Mouse (Mus musculus) neural tube, embryonic 11.5 days (tissue): Measurements from ENCODE around the gene Dpp3. TPM values are rescaled to one million over a fixed set of nuclear protein-coding genes. Genes with fewer than 3 reads are reported as not detected.
A peak's percentile ranks its signal among the peaks of the same experiment; 100 is the strongest.
"Not testable (repeated sequence)": the region's sequence is repeated elsewhere in the genome, so short reads cannot be mapped to it uniquely, and the experiment has no call there.

ENCODE experiments used
- ATAC-seq: fragments of 200-750 bp; cut with Nextera tagmentation; 2 replicates; pipeline ENCODE4 v1.8.0; 2017; ENCODE audit warnings: moderate number of reproducible peaks, mild to moderate bottlenecking, moderate TSS enrichment, moderate library complexity; ENCODE audit not compliant: insufficient read depth, low FRiP score, low TSS enrichment
- DNase-seq: peaks from one replicate; pipeline ENCODE4 v3.0.0-alpha.2; 2015; ENCODE audit warnings: low spot score
- H3K27ac ChIP-seq: fragments of 300-500 bp; sonication (generic); 2 replicates; pipeline ENCODE4 v1.5.1; 2014; ENCODE audit warnings: low read depth, mild to moderate bottlenecking, low read length
- H3K27me3 ChIP-seq: fragments of 300-500 bp; sonication (generic); 2 replicates; pipeline ENCODE4 v1.6.1; 2014; ENCODE audit warnings: mild to moderate bottlenecking, low read length, mixed read lengths; ENCODE audit not compliant: control insufficient read depth, insufficient read depth
- H3K36me3 ChIP-seq: fragments of 300-500 bp; sonication (generic); 2 replicates; pipeline ENCODE4 v1.6.1; 2014; ENCODE audit warnings: mild to moderate bottlenecking, low read length, moderate library complexity, mixed read lengths; ENCODE audit not compliant: control insufficient read depth, insufficient read depth
- H3K4me1 ChIP-seq: fragments of 300-500 bp; sonication (generic); 2 replicates; pipeline ENCODE4 v1.6.1; 2014; ENCODE audit warnings: low read length, mixed read lengths; ENCODE audit not compliant: control insufficient read depth, insufficient read depth
- H3K4me2 ChIP-seq: fragments of 300-500 bp; sonication (generic); 2 replicates; pipeline ENCODE4 v1.6.1; 2014; ENCODE audit warnings: low read depth, mild to moderate bottlenecking, moderate library complexity
- H3K4me3 ChIP-seq: fragments of 300-500 bp; sonication (generic); 2 replicates; pipeline ENCODE4 v1.5.1; 2014; ENCODE audit warnings: low read depth, low read length
- H3K9ac ChIP-seq: fragments of 300-500 bp; sonication (generic); 2 replicates; pipeline ENCODE4 v1.6.1; 2014; ENCODE audit warnings: mild to moderate bottlenecking, low read length
- H3K9me3 ChIP-seq: fragments of 300-500 bp; sonication (generic); 2 replicates; pipeline ENCODE4 v1.6.1; 2016; ENCODE audit warnings: low read length; ENCODE audit not compliant: control insufficient read depth
- WGBS: fragments of 180-500 bp; shearing (Covaris S2); extraction: QIAGEN DNeasy Blood & Tissue Kit; methylation state at CpG from one replicate; pipeline ENCODE4 v1.1.7; 2014; 5-methylcytosine and 5-hydroxymethylcytosine counted together
- polyA plus RNA-seq: library from polyadenylated mRNA; unstranded; fragments of >200 nt; fragmentation: Nextera tagmentation; extraction: Ambion mirVana; gene quantifications from 2 replicates; pipeline ENCODE4 v1.2.1, GENCODE M21; 2014

The Dpp3 gene
- polyA plus RNA-seq, 1 experiment from 2014 or later, result 171 TPM

DNA sequence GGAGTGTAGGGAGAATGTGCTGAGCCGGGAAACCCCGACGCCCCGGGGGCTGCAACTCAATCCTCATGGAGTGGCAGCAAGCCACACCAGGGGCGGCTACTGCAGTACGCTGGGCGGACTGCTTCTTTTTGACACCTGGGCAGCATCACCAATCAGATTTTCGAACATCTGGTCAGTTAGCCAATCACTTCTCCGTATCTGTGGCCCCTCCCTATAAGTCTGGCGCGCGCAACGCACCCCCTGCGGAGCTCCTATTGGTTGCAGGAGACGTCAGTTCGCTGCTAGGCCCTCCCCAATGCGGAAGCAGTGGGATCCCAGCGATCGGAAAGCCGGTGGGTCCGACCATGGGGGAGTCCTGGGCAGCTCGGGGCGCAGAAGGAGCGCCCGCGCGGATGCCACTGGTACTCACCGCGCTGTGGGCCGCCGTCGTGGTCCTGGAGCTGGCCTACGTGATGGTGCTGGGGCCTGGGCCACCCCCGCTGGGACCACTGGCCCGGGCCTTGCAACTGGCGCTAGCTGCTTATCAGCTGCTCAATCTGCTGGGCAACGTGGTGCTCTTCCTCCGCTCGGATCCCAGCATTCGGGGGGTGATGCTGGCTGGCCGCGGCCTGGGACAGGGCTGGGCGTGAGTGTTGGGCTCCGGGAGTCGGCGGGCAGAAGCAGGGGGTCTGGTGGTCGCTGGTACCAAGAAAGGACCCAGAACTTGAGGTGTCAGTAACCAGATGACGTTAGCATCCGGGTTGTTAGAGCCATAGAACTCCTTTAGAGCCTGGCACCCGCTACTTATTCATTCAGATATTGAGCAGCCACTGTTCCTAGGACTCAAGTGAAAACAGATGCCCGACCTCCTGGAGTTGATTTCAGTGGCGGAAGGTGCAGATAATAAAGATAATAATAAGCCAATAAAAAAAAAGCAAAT, 49.4 kb downstream of the Dpp3 start, which contains the start of gene Zdhhc24:
Gene Zdhhc24 (plus strand): TSS at position 264 of the 919 bp plus-strand sequence.
- 0 out of 2 replicates have a peak within 1 kb of the TSS, but pooled peaks have one; percentile 11 for H3K27ac ChIP-seq
- H3K4me2 ChIP-seq, result peak within 1 kb of the TSS; percentile 71

DNA sequence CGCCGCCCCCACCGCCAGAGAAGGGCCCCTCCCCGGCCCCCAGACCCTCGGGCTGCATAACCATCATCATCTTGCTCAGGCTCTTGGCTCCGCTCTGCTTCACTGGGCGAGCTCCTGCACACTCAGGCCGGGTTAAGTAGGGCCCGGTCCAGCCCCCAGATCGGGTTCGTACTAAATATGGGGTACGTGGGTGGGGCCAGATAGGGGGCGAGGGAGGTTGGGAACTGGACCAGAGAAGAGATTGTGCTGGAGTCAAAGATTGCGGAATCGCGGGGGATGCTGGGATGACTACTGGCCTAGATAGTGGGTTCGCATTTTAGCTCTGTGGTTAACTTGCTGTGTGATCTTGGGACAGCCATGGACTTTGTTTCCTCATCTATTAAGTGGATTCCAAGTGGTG, 50.3 kb downstream of the Dpp3 start, which contains the start of gene Actn3:
Gene Actn3 (minus strand): TSS at position 125 of the 400 bp plus-strand sequence.
- Histone ChIP-seq H3K4me2 (peak within 1 kb of the TSS; percentile 71), H3K27ac (0 out of 2 replicates have a peak within 1 kb of the TSS, but pooled peaks have one; percentile 11), H3K9ac (peak within 1 kb of the TSS; percentile 74), H3K36me3 (no peaks in the 10 kb centered on the region), H3K4me3 (peak within 1 kb of the TSS; percentile 77), H3K9me3 (no peaks in the 10 kb centered on the region), H3K27me3 (no peaks in the 10 kb centered on the region), H3K4me1 (peaks cover 6% of the 10 kb centered on the region; the same call in 1 of the 2 replicates)
- ATAC-seq, result 0 out of 2 replicates have a peak, but pooled peaks have one; percentile 13
- WGBS, result 6% methylated on average over 17 of the region's 17 CpGs
- DNase-seq, result no peak

More for the DNA sequence above, 49.4 kb downstream of the Dpp3 start, which contains the start of gene Zdhhc24:
- DNase-seq (peak; percentile 96), ATAC-seq (peak; percentile 96)
- H3K9me3 ChIP-seq, result no peaks in the 10 kb centered on the region
- 2% methylated on average over 52 of the region's 52 CpGs for WGBS
- peak within 1 kb of the TSS; percentile 77 for H3K4me3 ChIP-seq
- no peaks in the 10 kb centered on the region for H3K36me3 ChIP-seq
- H3K27me3 ChIP-seq, result no peaks in the 10 kb centered on the region
- peak within 1 kb of the TSS; percentile 74 for H3K9ac ChIP-seq
- peaks cover 6% of the 10 kb centered on the region; the same call in 1 of the 2 replicates for H3K4me1 ChIP-seq

DNA sequence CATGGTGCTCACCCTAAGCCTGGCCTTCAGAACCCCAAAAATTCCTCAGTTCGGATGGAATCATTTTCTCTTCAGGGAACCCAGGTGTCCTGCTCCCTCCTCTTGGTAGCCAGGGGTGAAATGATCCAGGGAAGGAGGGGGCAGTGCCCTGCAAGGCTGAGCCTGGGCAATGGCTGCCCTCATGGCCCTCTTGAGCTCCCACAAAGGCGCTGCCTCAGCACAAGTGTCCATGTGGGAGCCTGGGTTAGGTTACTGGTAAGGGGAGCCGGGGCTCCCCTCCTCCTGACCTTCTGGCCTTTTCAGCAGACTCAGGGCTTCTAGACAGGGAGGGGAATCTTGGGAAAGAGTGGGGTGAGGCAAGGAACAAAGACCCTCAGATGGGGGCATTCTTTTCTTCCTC, 51.3 kb downstream of the Dpp3 start:
- no peak overlapping the region for H3K27ac ChIP-seq
- ATAC-seq (no peak), DNase-seq (no peak)
- H3K9me3 ChIP-seq, result no peaks in the 10 kb centered on the region
- H3K36me3 ChIP-seq, result no peaks in the 10 kb centered on the region
- H3K4me3 ChIP-seq, result no peak overlapping the region
- WGBS, result 65% methylated on average over 3 of the region's 3 CpGs
- no peaks in the 10 kb centered on the region for H3K27me3 ChIP-seq
- H3K4me2 ChIP-seq, result no peak overlapping the region
- no peak overlapping the region for H3K9ac ChIP-seq
- H3K4me1 ChIP-seq, result peaks cover 6% of the 10 kb centered on the region; the same call in 1 of the 2 replicates

DNA sequence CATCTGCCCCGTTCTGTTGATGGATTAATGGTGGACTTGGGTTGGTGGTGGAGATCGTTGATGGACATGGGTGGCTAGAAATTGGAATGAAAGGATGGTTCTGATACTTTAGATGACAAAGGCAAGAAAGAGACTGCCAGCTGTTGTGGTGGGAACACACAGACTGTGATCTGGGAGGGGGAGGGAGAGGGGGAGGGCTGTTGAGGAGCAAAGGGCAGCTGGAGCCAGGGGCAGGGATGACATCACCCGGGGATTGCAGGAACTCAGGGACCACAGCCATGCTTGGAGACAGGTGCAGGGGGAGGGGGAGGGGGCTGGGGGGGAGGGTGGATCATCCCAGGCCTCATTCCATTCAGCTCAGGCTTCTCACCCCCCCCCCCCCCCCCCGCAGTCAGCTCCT, 51.8 kb downstream of the Dpp3 start:
- H3K27me3 ChIP-seq, result no peaks in the 10 kb centered on the region
- H3K27ac ChIP-seq, result no peak overlapping the region
- DNase-seq (no peak), ATAC-seq (no peak)
- WGBS, result 84% methylated on average over 2 of the region's 4 CpGs
- H3K4me2 ChIP-seq, result no peak overlapping the region
- H3K4me3 ChIP-seq, result no peak overlapping the region
- no peaks in the 10 kb centered on the region for H3K9me3 ChIP-seq
- H3K4me1 ChIP-seq, result peaks cover 6% of the 10 kb centered on the region; the same call in 1 of the 2 replicates
- H3K9ac ChIP-seq, result no peak overlapping the region
- no peaks in the 10 kb centered on the region for H3K36me3 ChIP-seq

DNA sequence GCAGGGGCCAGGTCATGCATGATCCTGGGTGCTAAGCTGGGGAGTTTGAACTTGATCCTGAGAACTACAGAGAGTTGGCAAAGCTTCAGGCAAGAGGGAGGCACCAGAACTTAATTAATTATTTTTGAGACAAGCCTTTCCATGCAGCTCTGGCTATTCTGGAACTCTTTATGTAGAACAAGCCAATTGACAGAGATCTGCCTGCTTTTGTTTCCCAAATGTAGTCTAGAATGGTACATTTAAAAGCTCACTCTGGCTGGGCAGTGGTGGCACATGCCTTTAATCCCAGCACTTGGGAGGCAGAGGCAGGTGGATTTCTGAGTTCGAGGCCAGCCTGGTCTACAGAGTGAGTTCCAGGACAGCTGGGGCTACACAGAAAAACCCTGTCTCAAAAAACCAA, 53.5 kb downstream of the Dpp3 start:
- H3K9ac ChIP-seq, H3K4me3 ChIP-seq, H3K9me3 ChIP-seq, DNase-seq, H3K4me1 ChIP-seq, H3K36me3 ChIP-seq, H3K4me2 ChIP-seq, ATAC-seq, H3K27me3 ChIP-seq, H3K27ac ChIP-seq: not testable (repeated sequence)
- 100% methylated on average over 1 of the region's 1 CpGs for WGBS

DNA sequence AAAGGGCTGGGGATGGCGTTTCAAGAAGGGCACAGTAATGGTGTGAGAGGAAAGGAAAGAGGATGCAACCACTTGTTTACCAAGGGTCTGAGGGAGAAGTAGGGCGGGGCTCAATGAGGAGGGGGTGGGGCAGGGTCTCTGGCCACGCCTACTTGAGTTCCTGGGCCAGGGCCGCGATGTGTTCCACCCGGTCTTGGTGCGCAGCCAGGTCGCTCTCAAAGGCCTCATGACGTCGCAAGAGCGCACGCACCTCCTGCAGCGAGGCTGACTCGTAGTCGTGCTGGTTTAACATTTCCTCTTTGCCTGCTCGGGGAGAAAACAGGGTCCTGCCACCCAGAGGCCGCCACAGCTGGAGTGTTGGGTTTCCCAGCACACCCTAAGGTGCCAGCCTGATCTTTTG, 62.9 kb downstream of the Dpp3 start:
- Histone ChIP-seq H3K9me3 (no peaks in the 10 kb centered on the region), H3K4me1 (no peaks in the 10 kb centered on the region), H3K27ac (no peak overlapping the region), H3K27me3 (no peaks in the 10 kb centered on the region), H3K36me3 (no peaks in the 10 kb centered on the region), H3K4me2 (no peak overlapping the region), H3K9ac (no peak overlapping the region), H3K4me3 (no peak overlapping the region)
- ATAC-seq, result no peak
- 9% methylated on average over 17 of the region's 17 CpGs for WGBS
- DNase-seq, result no peak

DNA sequence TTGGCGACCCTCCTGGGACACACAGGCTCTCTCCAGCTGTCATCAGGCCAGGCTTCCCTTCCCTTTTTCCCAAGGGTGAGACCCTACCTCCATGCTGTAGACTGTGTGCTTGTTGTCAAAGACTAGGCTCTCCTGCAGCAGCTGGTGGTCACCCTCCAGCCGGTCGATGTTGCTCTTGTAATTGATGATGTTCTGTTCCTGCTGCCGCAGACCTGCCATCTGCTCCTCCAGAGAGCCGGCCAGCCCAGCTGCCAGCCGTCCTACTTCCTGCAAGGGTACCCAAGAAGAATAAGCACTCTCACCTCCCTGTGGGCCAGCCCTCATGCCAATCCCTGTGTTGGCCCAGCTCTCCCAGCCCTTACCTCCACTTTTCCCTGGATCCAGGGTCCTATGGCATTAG, 65.0 kb downstream of the Dpp3 start:
- Histone ChIP-seq H3K36me3 (no peaks in the 10 kb centered on the region), H3K27me3 (no peaks in the 10 kb centered on the region), H3K27ac (no peak overlapping the region), H3K9me3 (no peaks in the 10 kb centered on the region), H3K4me1 (no peaks in the 10 kb centered on the region), H3K9ac (no peak overlapping the region), H3K4me3 (no peak overlapping the region), H3K4me2 (no peak overlapping the region)
- ATAC-seq (no peak), DNase-seq (no peak)
- WGBS, result 68% methylated on average over 6 of the region's 6 CpGs

DNA sequence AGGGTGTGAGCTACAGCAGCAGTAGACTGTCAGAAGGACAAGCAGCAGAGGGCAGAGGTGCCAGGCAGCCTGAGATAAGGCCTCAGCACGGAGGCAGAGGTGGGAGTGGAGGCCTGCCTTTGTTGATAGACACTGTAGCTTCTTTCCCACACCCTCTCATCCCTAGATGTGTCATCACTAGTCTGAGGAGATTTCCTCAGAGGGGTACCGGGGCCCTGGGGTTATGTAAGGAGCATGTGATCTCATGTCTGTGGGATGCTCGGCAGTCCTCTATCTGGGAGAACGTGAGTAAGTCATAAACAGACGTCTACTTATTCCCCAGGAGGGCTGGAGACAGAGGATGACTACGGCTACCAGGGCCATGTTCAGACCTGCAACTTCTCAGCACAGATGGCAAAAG, 69.0 kb downstream of the Dpp3 start:
- Histone ChIP-seq H3K4me3 (no peak overlapping the region), H3K4me2 (no peak overlapping the region), H3K27ac (no peak overlapping the region), H3K9me3 (no peaks in the 10 kb centered on the region), H3K4me1 (no peaks in the 10 kb centered on the region; the same call in 1 of the 2 replicates), H3K36me3 (no peaks in the 10 kb centered on the region), H3K27me3 (no peaks in the 10 kb centered on the region), H3K9ac (no peak overlapping the region)
- ATAC-seq (no peak), DNase-seq (no peak)
- WGBS, result 75% methylated on average over 6 of the region's 6 CpGs
